Mouse (Mus musculus) olfactory bulb, adult 2 months (tissue): Measurements from ENCODE around the gene Zfc3h1.

Experiments used
- CTCF ChIP-seq: fragments of 200-500 bp; IDR thresholded peaks from 2 replicates; pipeline ENCODE4 v1.5.1; 2012; ENCODE audit warnings: low read depth, mild to moderate bottlenecking, low read length, moderate library complexity; ENCODE audit not compliant: insufficient read depth
- POLR2A ChIP-seq: fragments of 200-500 bp; IDR thresholded peaks from 2 replicates; pipeline ENCODE4 v1.6.1; 2012; ENCODE audit warnings: mild to moderate bottlenecking, low read depth, low read length, moderate library complexity; ENCODE audit not compliant: insufficient read depth

- TF ChIP-seq POLR2A (no peak), CTCF (no peak)
Measured at GRCm38 (mm10) chr10:115467985-115468384, 83.2 kb downstream of the Zfc3h1 start.
